Mouse (Mus musculus): ENCODE data around the gene Ceacam2.
"Not testable (repeated sequence)": the region's sequence is repeated elsewhere in the genome, so short reads cannot be mapped to it uniquely, and the experiment has no call there.

DNA sequence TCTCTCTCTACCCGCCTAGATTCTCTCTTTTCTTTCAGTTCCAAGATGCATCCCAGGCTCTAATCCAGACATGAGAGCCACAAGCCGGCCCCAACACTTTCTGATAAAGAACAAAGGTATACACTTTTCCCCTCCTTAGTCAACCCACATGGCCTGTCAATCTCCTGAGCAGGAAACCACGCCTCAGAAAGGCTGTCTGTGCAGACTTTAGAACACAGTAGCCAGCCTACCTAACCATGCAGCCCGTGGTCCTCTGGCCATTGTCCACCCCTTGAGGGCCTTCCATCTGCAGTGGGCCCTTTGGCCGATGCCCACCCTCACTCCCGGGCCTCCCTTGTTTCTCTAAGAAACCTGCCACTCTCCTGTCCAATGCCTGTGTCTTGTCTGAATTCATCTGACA lies 36.7 kb upstream of the Ceacam2 start:
- not testable (repeated sequence) for TF ChIP-seq POLR2A (IDR thresholded peaks at IDR 0.05; ENCODE audit: borderline replicate concordance, extremely low read depth, low read depth, low read length); CTCF (IDR thresholded peaks at IDR 0.05; ENCODE audit: insufficient read depth, low read length)

Measured in lung, adult 2 months (tissue).